Mouse (Mus musculus): ENCODE data around the gene Prickle3.

Gene Prickle3

DNA sequence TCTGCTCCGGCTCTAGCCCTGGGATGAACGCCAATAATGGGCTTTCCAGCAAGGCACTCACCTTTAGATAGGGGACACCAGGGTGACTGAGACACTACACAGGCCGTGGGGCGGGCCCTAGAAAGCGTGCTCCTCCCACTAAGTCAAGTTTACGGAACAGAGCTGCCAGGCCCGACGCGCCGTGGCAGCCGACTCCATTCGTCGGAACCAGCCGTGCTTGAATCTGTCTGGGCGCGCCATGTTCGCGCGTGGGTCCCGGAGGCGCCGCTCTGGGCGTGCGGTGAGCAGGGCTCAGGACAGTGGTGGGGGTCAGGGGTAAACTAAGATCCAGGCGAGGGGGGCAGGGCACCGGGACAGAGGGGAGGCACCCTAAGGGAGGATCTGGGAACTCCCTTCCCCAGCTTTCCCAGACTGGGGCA is at the start of gene Prickle3:
Prickle3 (plus strand) TSS at position 40 of the 419 bp plus-strand sequence.
- DNase-seq (ENCODE audit: extremely low spot score, low spot score): no peak

DNA sequence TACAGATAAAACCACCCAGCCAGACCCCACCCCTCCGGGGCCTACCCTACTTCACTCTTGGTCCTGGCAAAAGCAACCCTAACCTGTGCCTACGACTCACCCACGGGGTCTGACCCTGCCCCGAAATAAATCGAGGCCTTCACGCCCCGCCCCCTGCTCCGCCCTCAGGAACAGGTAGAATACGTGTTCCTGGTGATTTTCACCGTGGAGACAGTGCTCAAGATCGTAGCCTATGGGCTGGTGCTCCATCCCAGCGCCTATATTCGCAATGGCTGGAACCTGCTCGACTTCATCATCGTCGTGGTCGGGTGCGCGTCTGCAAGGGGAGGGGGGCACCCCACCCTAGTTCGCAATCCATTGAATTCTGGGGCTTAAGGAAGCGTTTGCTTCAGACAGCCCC is 47.0 kb upstream of the Prickle3 start:
- DNase-seq (ENCODE audit: extremely low spot score, low spot score): no peak

DNA sequence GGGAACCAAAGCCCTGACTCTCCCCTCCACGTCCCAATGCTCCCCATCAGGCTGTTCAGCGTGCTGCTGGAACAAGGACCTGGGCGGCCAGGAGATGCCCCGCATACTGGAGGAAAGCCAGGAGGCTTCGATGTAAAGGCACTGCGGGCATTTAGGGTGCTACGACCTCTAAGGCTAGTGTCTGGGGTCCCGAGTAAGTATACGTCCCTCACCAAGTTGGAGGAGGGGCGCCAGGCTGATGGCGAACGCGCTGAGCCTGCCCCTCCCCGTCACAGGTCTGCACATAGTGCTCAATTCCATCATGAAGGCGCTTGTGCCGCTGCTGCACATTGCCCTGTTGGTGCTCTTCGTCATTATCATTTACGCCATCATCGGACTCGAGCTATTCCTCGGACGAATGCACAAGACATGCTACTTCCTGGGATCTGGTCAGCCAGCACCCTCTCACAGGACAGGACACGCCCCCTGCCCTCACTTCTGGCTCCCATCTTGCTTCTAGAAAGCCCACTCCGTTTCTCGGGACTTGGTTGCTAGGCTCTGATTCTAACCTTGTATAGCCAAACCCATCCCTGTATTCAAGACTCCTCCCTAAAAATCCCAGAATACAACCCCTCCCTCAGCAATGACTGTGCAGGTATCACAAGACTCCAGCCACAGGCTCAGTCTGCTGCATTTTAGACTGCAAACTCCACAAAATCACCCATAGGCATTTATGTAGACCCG is 46.4 kb upstream of the Prickle3 start:
- peak; percentile 13 for DNase-seq (ENCODE audit: extremely low spot score, low spot score)

- no peak for DNase-seq (ENCODE audit: extremely low spot score, low spot score)
Measured at GRCm38 (mm10) chrX:7617889-7618551, 39.0 kb upstream of the Prickle3 start.

DNA sequence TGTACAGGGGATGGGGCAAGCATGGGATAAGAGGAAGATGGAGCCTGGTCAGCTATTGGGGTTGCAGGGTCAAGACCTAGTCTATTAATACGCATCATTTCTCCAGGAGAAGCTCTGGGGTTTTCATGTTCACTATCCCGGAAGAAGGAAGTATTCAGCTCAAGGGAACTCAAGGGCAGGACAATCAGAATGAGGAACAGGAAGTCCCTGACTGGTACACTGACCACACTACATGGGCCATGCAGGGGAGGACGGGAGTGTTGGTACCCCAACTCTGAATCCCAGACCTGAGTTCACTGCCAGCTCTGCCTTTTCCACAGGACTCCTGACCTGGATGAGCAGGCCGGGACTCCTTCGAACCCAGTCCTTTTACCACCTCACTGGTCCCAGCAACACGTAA is 24.5 kb upstream of the Prickle3 start:
- DNase-seq (ENCODE audit: extremely low spot score, low spot score): no peak

DNA sequence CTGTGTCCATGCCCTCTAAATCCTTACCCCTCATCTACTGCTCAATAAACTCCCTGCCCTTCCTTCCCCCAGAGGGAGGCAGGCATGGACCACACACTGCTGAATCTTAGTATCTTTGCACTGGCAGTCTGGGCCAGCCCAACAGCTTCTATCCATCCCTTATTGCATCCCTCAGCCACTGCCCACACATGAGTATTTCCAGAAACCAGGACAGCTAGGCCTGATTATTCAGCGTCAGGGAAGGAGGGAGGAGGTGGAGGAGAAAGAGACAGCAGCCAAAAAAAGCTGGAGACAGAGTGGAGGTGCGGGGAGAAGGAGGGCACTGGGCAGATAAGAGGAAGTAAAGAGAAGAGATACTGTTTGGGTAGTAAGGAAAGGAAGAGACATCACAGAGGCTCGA is 22.0 kb upstream of the Prickle3 start:
- DNase-seq (ENCODE audit: extremely low spot score, low spot score): no peak

- DNase-seq (ENCODE audit: extremely low spot score, low spot score): peak; percentile 86
Measured at GRCm38 (mm10) chrX:7638401-7639091, 18.5 kb upstream of the Prickle3 start, which contains the start of gene Syp. TSS of gene Syp (plus strand) at chrX:7638471.

DNA sequence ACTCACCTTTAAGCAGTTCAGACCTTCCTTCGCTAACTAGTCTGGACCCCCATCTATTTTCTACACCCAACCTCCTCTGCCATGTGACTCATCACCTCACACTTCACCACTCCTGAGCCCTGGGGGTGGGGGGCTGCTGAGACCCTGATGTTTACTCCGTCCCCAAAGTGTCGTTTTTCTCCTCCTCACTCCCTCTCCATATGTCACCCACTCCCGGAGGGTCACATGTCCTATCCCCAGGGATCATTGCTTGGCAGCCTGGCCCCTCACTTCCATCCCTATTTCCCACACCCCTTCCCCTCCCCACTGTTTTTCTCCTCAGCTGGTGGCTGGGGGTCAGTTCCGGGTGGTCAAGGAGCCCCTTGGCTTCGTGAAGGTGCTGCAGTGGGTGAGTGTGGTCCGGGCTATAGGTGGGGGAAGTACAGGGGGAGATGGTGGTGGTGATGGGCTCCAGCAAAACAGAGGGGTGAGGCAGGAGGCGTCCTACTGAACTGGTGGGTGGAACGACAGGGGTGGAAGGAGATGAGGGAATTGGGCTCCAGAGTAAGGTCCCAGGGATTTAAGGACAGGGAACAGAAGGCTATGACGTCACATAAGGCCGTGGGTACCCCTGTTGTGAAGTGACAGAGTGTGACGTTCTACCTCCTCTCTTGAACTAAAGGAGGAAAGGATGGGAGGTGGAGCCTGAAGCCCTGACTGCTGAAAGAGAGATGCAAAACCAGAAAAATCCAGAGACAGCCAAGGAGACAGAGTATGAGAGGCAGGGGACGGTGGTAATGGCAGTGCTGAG is 17.3 kb upstream of the Prickle3 start:
- DNase-seq (ENCODE audit: extremely low spot score, low spot score): no peak

DNA sequence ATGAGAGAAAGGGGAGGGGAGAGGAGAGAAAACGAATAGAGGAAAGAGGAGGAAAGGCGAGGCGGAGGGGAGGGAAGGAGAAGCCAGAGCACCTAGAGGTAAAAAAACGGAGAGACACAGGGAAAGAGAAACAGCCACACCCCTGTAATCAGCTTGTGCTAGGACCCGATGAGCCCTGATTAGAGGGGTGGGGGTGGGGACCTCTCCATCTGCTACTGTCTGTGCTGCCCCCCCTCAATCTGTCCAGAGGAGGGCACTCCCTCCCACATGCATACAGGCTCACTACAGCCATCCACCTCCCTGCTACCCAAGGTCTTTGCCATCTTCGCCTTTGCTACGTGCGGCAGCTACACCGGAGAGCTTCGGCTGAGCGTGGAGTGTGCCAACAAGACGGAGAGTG is 16.3 kb upstream of the Prickle3 start:
- DNase-seq (ENCODE audit: extremely low spot score, low spot score): no peak

GRCm38 (mm10) chrX:7645349-7645748 is 11.7 kb upstream of the Prickle3 start:
- peak; percentile 74 for DNase-seq (ENCODE audit: extremely low spot score, low spot score)

DNA sequence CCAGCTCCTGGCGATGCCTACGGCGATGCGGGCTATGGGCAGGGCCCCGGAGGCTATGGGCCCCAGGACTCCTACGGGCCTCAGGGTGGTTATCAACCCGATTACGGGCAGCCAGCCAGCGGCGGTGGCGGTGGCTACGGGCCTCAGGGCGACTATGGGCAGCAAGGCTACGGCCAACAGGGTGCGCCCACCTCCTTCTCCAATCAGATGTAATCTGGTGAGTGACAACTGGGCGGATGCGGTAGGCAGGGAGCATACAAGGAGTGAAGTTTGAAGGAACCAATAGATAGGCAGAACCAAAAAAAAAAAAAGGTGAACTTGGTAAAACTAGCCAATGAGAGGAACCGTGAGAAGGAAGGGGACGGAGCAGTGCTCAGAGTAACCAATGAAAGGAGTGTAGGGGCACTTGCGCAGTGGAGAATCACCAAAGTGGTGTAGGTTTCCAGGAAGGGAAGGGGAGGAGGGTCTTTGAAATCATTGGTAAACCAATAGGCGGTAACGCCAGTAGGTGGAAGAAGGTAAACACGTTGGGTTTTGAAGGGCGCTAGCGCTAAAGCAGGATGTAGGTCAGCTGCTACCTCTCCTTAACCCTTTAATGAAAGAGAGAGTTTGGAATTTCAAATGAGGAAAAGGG is 8.3 kb upstream of the Prickle3 start:
- peak; percentile 64 for DNase-seq (ENCODE audit: extremely low spot score, low spot score)

GRCm38 (mm10) chrX:7658031-7658784 is 1.1 kb downstream of the Prickle3 start:
- peak; percentile 48 for DNase-seq (ENCODE audit: extremely low spot score, low spot score)

DNA sequence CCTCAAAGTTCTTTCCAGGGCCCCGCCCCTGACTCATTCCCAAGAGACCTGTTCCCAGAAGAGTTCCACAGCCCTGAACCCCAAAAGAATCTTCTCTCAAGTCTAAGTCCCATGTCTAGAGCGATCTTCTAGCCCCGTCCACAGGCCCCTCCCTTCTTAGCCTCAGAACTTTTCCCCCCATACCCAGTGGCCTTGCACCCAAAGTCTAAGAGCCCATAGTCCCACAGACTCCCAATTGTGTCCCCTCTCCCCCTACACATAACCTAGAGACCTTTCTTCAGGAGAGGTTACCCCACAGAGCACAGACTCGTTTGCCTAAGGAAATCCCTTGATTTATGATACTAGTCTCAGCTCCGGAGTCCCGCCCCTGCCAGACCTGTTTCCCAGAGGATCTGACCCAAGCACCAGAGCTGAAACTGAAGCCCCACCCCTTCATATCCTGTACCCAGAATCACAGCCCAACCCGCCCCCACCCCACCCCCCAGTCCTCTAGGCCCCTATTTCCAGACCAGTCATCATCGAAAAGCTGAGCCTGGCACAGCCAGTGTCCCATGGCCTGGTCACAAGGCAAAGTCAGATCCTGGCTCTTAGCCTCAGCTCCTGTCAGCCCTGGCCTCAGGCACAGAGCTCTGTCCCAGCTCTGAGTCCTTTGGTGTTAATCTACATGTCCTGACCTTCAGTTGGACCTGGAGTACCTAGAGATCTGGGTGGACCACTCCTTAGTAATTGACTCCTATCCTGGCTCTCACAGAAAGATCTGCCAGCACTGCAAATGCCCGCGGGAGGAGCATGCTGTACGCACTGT is 1.9 kb downstream of the Prickle3 start:
- DNase-seq (ENCODE audit: extremely low spot score, low spot score): no peak

GRCm38 (mm10) chrX:7661086-7661485 is 4.0 kb downstream of the Prickle3 start:
- DNase-seq (ENCODE audit: extremely low spot score, low spot score): no peak

DNA sequence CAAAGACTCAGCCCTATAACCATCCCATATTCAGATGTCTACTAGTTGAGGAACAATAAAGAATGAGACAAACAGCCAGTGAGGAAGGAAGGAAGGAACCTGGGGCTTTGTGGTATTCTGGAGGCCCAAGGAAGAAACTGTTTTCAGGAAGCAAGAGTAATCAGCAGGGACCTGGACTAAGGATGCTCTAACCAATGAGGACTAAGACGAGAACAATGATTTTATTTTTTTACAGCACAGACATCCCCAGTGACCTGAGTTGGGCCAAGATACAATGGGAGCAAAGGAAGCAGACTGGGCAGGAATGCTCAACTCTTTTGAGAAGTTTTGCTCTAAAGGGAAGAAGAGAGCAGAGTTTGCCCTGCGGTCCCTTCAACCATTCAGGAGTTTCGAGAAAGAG is 5.9 kb downstream of the Prickle3 start:
- no peak for DNase-seq (ENCODE audit: extremely low spot score, low spot score)

GRCm38 (mm10) chrX:7664791-7665190 is 7.7 kb downstream of the Prickle3 start:
- no peak for DNase-seq (ENCODE audit: extremely low spot score, low spot score)

DNA sequence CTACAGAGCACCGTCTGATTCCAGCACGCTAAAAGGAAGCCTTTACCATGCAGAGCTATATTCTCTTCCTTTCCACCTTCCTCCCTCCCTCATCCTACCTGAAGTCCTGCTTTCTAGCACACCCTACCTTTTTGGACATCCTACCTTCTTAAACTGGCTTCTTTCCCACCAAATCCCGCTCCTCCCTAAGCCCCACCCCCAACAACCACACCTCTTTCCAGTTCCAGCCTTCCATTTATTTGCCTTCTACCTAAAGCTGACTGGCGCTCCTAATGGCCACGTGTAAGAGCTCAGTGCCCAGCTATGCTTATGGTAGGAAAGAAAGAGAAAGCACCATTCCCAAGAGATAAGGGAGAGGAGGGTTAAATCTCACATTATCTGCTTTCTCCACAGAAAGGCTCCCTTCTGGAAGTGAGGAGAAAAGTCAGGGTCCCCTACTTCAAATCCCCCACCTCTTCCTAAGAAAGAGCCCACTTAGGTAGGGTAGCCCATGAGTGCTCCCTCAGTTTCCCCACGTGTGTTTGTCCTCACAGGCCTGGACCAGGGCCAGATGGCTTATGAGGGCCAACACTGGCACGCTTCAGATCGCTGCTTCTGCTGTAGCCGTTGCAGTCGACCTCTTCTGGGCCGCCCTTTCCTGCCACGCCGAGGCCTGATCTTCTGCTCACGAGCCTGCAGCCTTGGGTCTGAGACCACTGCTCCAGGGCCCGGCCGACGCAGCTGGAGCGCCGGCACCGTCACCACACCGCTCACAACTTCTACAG is 8.9 kb downstream of the Prickle3 start:
- no peak for DNase-seq (ENCODE audit: extremely low spot score, low spot score)

DNA sequence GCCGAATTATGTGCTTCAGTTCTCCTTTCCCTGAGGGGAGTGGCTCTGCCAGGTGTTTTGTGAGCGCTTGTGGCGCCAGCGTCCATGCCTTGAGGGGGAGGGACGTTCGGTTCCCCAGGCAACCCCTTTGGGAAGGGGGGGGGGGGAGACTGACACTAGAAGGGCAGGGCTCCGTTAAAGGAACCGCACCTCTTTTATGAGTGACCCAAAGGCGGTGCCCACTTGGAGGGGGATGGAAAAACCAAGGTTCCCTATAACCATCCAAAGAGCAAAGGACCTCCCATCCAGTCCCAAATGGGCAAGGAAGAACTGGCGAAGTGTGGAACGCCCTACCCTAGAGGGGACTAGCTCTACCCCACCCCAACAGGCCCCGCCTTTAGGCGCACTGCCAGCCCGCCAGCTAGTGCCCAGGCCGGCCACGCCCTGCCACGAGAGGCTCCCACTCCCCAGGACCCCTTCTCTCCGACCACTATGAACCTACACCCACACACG is 13.4 kb downstream of the Prickle3 start:
- DNase-seq (ENCODE audit: extremely low spot score, low spot score): peak; percentile 48

All from neural tube, embryonic 10.5 days (tissue).